Comparison of ENCODE assay signal across 20 mouse cellular contexts in the genomic region with DNA sequence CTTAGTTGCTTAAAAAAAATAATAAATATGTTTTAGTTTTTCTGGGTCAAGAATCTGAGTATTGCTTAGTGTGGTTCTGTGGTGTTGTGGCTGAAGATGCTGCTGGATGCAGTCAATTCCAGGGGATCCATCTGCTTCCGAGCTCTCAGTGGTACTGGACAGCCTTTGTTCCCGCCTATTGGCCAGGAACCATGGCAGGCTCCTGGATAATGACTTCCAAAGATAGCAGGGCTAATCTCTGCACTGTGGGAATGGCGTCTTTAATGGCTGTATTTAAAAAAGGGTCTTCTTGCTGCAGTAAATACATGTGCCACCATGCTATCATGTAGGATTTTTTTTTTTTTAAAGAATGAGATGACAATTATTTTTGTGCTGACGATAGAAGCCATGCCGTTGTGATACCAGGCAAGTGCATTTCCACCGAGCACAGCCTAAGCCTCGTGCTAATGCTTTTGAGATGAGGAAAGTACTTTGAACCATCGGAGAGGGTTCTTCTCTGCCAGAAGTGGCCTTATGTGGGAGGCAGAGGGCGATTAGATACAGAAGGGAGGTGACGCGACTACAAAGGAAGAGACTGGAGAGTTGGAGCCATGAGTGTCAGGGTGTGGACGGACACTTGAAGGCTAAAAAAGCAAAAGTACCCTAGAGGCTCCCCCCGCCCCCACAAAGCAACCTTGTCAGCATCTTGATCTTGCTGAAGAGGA. TPM values are rescaled to one million over a fixed set of nuclear protein-coding genes. Genes with fewer than 3 reads are reported as not detected.
DNase-seq lines count a peak whose midpoint lies in the region; ATAC-seq lines count a peak whose summit lies in the region.
"Had no signal": no experiment of that assay in that cellular context is flagged by ENCODE, and none has a peak within 500 bp of the region (broad histone marks: within the 10 kb centered on the region; RNA-seq: fewer than 3 reads in every experiment).

No protein-coding gene starts in this region.

- no peak for DNase-seq in heart, adult 8-10 months (ENCODE audit: low spot score)
- no peak for DNase-seq in midbrain, embryonic 10.5 days (ENCODE audit: low spot score)
- no peak for DNase-seq in frontal cortex, adult 2 months (ENCODE audit: extremely low spot score in 1 of 2, low spot score in 1 of 2)
- DNase-seq in gastrocnemius, postnatal 4 days (ENCODE audit: low spot score in 2 of 2) = no peak
- DNase-seq: adrenal gland, adult 2 months; cerebellum, adult 9-11 months; forebrain, postnatal 0 days; right cerebral cortex, postnatal 14 days; thymus, postnatal 4 days had no signal

- H3K9ac ChIP-seq in heart, embryonic 12.5 days = no peak overlapping the region
- no peak overlapping the region for H3K9ac ChIP-seq in midbrain, embryonic 16.5 days (ENCODE audit: low read depth, low read length)
- no peak overlapping the region; the same call in 1 of the 2 replicates for H3K9ac ChIP-seq in heart, embryonic 16.5 days (ENCODE audit: low read length)
- H3K9ac ChIP-seq in midbrain, embryonic 13.5 days (replicated peaks) = no peak overlapping the region
- H3K9ac ChIP-seq: forebrain, postnatal 0 days; hindbrain, embryonic 14.5 days; limb, embryonic 12.5 days; liver, embryonic 14.5 days; neural tube, embryonic 15.5 days had no signal

- H3K4me2 ChIP-seq in heart, embryonic 12.5 days = peak overlapping the region; percentile 51
- H3K4me2 ChIP-seq in midbrain, embryonic 16.5 days (ENCODE audit: low read length) = no peak overlapping the region
- H3K4me2 ChIP-seq in heart, embryonic 16.5 days (ENCODE audit: low read depth, low read length) = peak overlapping the region; percentile 55
- no peak overlapping the region for H3K4me2 ChIP-seq in midbrain, embryonic 13.5 days (replicated peaks)
- H3K4me2 ChIP-seq: hindbrain, embryonic 14.5 days; limb, embryonic 12.5 days; neural tube, embryonic 15.5 days had no signal

- 0 out of 2 replicates have a peak, but pooled peaks have one; percentile 16 for ATAC-seq in heart, embryonic 12.5 days (ENCODE audit: insufficient number of reproducible peaks, low FRiP score)
- no peak for ATAC-seq in midbrain, embryonic 16.5 days
- no peak; the same call in 1 of the 2 replicates for ATAC-seq in heart, embryonic 16.5 days (replicated peaks; ENCODE audit: extremely low read depth, insufficient read depth, low FRiP score)
- peak; percentile 62; the same call in 1 of the 2 replicates for ATAC-seq in midbrain, embryonic 13.5 days
- ATAC-seq: forebrain, postnatal 0 days; intestine, embryonic 16.5 days had no signal

- H3K27me3 ChIP-seq in heart, embryonic 12.5 days (replicated peaks) = no peaks in the 10 kb centered on the region
- H3K27me3 ChIP-seq in midbrain, embryonic 10.5 days (ENCODE audit: low read depth, poor library complexity, severe bottlenecking) = no peaks in the 10 kb centered on the region
- no peaks in the 10 kb centered on the region for H3K27me3 ChIP-seq in midbrain, embryonic 16.5 days (ENCODE audit: control insufficient read depth, insufficient read depth, low read depth, low read length)
- no peaks in the 10 kb centered on the region for H3K27me3 ChIP-seq in heart, embryonic 16.5 days (ENCODE audit: control insufficient read depth, insufficient read depth, low read length)
- no peaks in the 10 kb centered on the region for H3K27me3 ChIP-seq in midbrain, embryonic 13.5 days
- H3K27me3 ChIP-seq: limb, embryonic 12.5 days; neural tube, embryonic 15.5 days had no signal

- peaks cover 38% of the 10 kb centered on the region for H3K4me1 ChIP-seq in heart, embryonic 12.5 days (replicated peaks)
- H3K4me1 ChIP-seq in midbrain, embryonic 10.5 days = peaks cover 29% of the 10 kb centered on the region
- H3K4me1 ChIP-seq in midbrain, embryonic 16.5 days (ENCODE audit: control insufficient read depth, insufficient read depth, low read length) = peaks cover 11% of the 10 kb centered on the region
- peaks cover 14% of the 10 kb centered on the region for H3K4me1 ChIP-seq in heart, embryonic 16.5 days (ENCODE audit: control insufficient read depth, insufficient read depth, low read length)
- peaks cover 22% of the 10 kb centered on the region for H3K4me1 ChIP-seq in midbrain, embryonic 13.5 days (replicated peaks)
- H3K4me1 ChIP-seq: limb, embryonic 12.5 days had no signal

- H3K36me3 ChIP-seq in heart, embryonic 12.5 days = no peaks in the 10 kb centered on the region
- no peaks in the 10 kb centered on the region for H3K36me3 ChIP-seq in midbrain, embryonic 10.5 days
- H3K36me3 ChIP-seq in midbrain, embryonic 16.5 days (ENCODE audit: control insufficient read depth, insufficient read depth, low read length) = no peaks in the 10 kb centered on the region
- H3K36me3 ChIP-seq in heart, embryonic 16.5 days (ENCODE audit: control insufficient read depth, insufficient read depth) = no peaks in the 10 kb centered on the region
- H3K36me3 ChIP-seq in midbrain, embryonic 13.5 days = no peaks in the 10 kb centered on the region
- H3K36me3 ChIP-seq: G1E; limb, embryonic 12.5 days; neural tube, embryonic 15.5 days had no signal

- no peak overlapping the region for H3K4me3 ChIP-seq in heart, embryonic 12.5 days
- no peak overlapping the region for H3K4me3 ChIP-seq in midbrain, embryonic 10.5 days
- no peak overlapping the region for H3K4me3 ChIP-seq in midbrain, embryonic 16.5 days (ENCODE audit: low read depth, low read length)
- no peak overlapping the region for H3K4me3 ChIP-seq in heart, embryonic 16.5 days (ENCODE audit: low read length)
- no peak overlapping the region for H3K4me3 ChIP-seq in midbrain, embryonic 13.5 days (replicated peaks)
- H3K4me3 ChIP-seq: limb, embryonic 12.5 days; neural tube, embryonic 15.5 days had no signal

- H3K27ac ChIP-seq in heart, embryonic 12.5 days (ENCODE audit: poor library complexity, severe bottlenecking) = peak overlapping the region; percentile 6; the same call in 1 of the 2 replicates
- peak overlapping the region; percentile 55; the same call in 1 of the 2 replicates for H3K27ac ChIP-seq in midbrain, embryonic 10.5 days (replicated peaks)
- H3K27ac ChIP-seq in midbrain, embryonic 16.5 days (ENCODE audit: low read length) = no peak overlapping the region
- H3K27ac ChIP-seq in heart, embryonic 16.5 days (ENCODE audit: low read length) = peak overlapping the region; percentile 24; the same call in 1 of the 2 replicates
- 0 out of 2 replicates have a peak overlapping the region, but pooled peaks have one; percentile 30 for H3K27ac ChIP-seq in midbrain, embryonic 13.5 days
- H3K27ac ChIP-seq: hindbrain, embryonic 14.5 days; limb, embryonic 12.5 days; liver, embryonic 14.5 days; neural tube, embryonic 15.5 days had no signal

- WGBS in heart, embryonic 12.5 days = 15% methylated on average over 13 of the region's 13 CpGs
- WGBS in midbrain, embryonic 10.5 days = 69% methylated on average over 13 of the region's 13 CpGs
- 42% methylated on average over 13 of the region's 13 CpGs for WGBS in midbrain, embryonic 16.5 days
- WGBS in heart, embryonic 16.5 days = 20% methylated on average over 13 of the region's 13 CpGs
- WGBS in midbrain, embryonic 13.5 days = 52% methylated on average over 13 of the region's 13 CpGs

- no peaks in the 10 kb centered on the region for H3K9me3 ChIP-seq in heart, embryonic 12.5 days (replicated peaks)
- H3K9me3 ChIP-seq in midbrain, embryonic 10.5 days (replicated peaks) = no peaks in the 10 kb centered on the region
- H3K9me3 ChIP-seq in midbrain, embryonic 16.5 days (replicated peaks; ENCODE audit: control insufficient read depth, low read length, poor library complexity, severe bottlenecking) = no peaks in the 10 kb centered on the region
- no peaks in the 10 kb centered on the region for H3K9me3 ChIP-seq in heart, embryonic 16.5 days (replicated peaks; ENCODE audit: control insufficient read depth, low read length)
- H3K9me3 ChIP-seq in midbrain, embryonic 13.5 days = no peaks in the 10 kb centered on the region
- H3K9me3 ChIP-seq: G1E; limb, embryonic 12.5 days; neural tube, embryonic 15.5 days had no signal

RNA-seq across cellular contexts. Expression of gene Rgs8, which starts 50.7 kb away (rescaled TPM):
- 0.90 and 1.1 TPM in 2 replicates for polyA plus RNA-seq in heart, embryonic 12.5 days (2016; fragmentation: Nextera tagmentation; extraction: Ambion mirVana)
- total RNA-seq in heart, adult 8-10 months (2022) = not detected
- polyA plus RNA-seq in midbrain, embryonic 10.5 days (2016; fragmentation: Nextera tagmentation; extraction: Ambion mirVana) = 8.3 and 15.1 TPM in 2 replicates
- 47.1 and 49.1 TPM in 2 replicates for polyA plus RNA-seq in midbrain, embryonic 16.5 days (2015; fragmentation: Nextera tagmentation; extraction: Ambion mirVana)
- polyA plus RNA-seq in heart, embryonic 16.5 days (2015; fragmentation: Nextera tagmentation; extraction: Ambion mirVana) = 0.21 and 0.32 TPM in 2 replicates
- 32.4 and 33.6 TPM in 2 replicates for polyA plus RNA-seq in midbrain, embryonic 13.5 days (2015; fragmentation: Nextera tagmentation; extraction: Ambion mirVana)
- polyA plus RNA-seq in frontal cortex, adult 2 months (2012; rRNA removed) = 32.9 and 38.2 TPM in 2 replicates
- 1 to 10 TPM; 2.1 to 2.5 TPM for total RNA-seq in gastrocnemius, postnatal 4 days (2021)
- total RNA-seq: gastrocnemius, adult 8-10 months had no signal
- polyA plus RNA-seq: G1E had no signal

RNA-seq across cellular contexts. Expression of gene Npl, which starts 52.2 kb away (rescaled TPM):
- 6.6 and 7.4 TPM in 2 replicates for polyA plus RNA-seq in heart, embryonic 12.5 days (2016; fragmentation: Nextera tagmentation; extraction: Ambion mirVana)
- 1 to 10 TPM; 1.3 to 1.8 (median 1.8) TPM for total RNA-seq in heart, adult 8-10 months (2022)
- polyA plus RNA-seq in midbrain, embryonic 10.5 days (2016; fragmentation: Nextera tagmentation; extraction: Ambion mirVana) = 21.7 and 25.0 TPM in 2 replicates
- polyA plus RNA-seq in midbrain, embryonic 16.5 days (2015; fragmentation: Nextera tagmentation; extraction: Ambion mirVana) = 11.2 and 13.3 TPM in 2 replicates
- polyA plus RNA-seq in heart, embryonic 16.5 days (2015; fragmentation: Nextera tagmentation; extraction: Ambion mirVana) = 4.9 and 6.8 TPM in 2 replicates
- 10.0 and 12.2 TPM in 2 replicates for polyA plus RNA-seq in midbrain, embryonic 13.5 days (2015; fragmentation: Nextera tagmentation; extraction: Ambion mirVana)
- 3.5 and 4.6 TPM in 2 replicates for polyA plus RNA-seq in frontal cortex, adult 2 months (2012; rRNA removed)
- total RNA-seq in gastrocnemius, postnatal 4 days (2021) = 1 to 10 TPM; 5.2 to 5.6 TPM

Comparison
In these comparisons a context has a peak if more than half of its experiments do, and no peak if none do; other contexts are left out.
1. ATAC-seq: peak in heart, embryonic 12.5 days (single experiment) and midbrain, embryonic 13.5 days (single experiment); none in midbrain, embryonic 16.5 days (single experiment) and heart, embryonic 16.5 days (single experiment).
2. H3K4me2 ChIP-seq: peak in heart, embryonic 12.5 days (single experiment) and heart, embryonic 16.5 days (single experiment); none in midbrain, embryonic 16.5 days (single experiment) and midbrain, embryonic 13.5 days (single experiment).